ENCODE assay signal across 18 mouse cellular contexts in the genomic region with DNA sequence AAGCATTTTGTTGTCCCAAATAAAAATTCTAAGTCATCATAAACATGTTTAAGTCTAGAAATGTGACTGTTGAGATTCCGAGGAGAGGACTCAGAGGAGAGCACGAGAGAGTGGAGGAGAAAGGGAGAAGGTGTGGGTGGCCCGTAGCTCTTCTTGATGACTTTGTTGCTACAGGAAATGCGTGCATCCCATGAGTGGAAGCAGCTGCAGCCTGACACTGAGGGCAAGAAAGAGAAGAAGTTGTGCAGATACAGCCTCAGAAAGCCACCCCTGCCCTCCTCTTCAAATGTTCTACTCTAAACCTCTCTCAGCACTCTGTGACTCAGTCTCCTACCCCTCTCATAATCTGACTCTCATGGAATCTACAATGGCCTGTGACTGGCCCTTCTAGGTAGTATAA.
"Had no signal": no experiment of that assay in that cellular context is flagged by ENCODE, and none has a peak within 500 bp of the region (broad histone marks: within the 10 kb centered on the region; RNA-seq: fewer than 3 reads in every experiment).

No protein-coding gene starts in this region.

- H3K27ac ChIP-seq: forebrain, embryonic 15.5 days; hindbrain, embryonic 13.5 days; hindbrain, embryonic 15.5 days; hindbrain, postnatal 0 days; limb, embryonic 13.5 days; limb, embryonic 15.5 days; liver, embryonic 12.5 days; liver, embryonic 14.5 days had no signal

- ATAC-seq: forebrain, embryonic 15.5 days; hindbrain, postnatal 0 days; intestine, embryonic 16.5 days; liver, embryonic 12.5 days had no signal

- H3K9me3 ChIP-seq: forebrain, embryonic 15.5 days; heart, embryonic 12.5 days; hindbrain, embryonic 13.5 days; hindbrain, embryonic 15.5 days; limb, embryonic 13.5 days; limb, embryonic 15.5 days; liver, embryonic 12.5 days had no signal

- H3K4me1 ChIP-seq: forebrain, embryonic 15.5 days; heart, embryonic 12.5 days; hindbrain, embryonic 13.5 days; hindbrain, embryonic 15.5 days; limb, embryonic 13.5 days; limb, embryonic 15.5 days; liver, embryonic 12.5 days had no signal

- H3K4me2 ChIP-seq: forebrain, embryonic 15.5 days; heart, embryonic 12.5 days; hindbrain, embryonic 13.5 days; hindbrain, embryonic 15.5 days; limb, embryonic 13.5 days; limb, embryonic 15.5 days; liver, embryonic 12.5 days had no signal

- H3K27me3 ChIP-seq: forebrain, embryonic 15.5 days; heart, embryonic 12.5 days; hindbrain, embryonic 13.5 days; hindbrain, embryonic 15.5 days; limb, embryonic 13.5 days; limb, embryonic 15.5 days; liver, embryonic 12.5 days had no signal

- H3K36me3 ChIP-seq: forebrain, embryonic 15.5 days; heart, embryonic 12.5 days; hindbrain, embryonic 13.5 days; hindbrain, embryonic 15.5 days; limb, embryonic 13.5 days; limb, embryonic 15.5 days; liver, embryonic 12.5 days had no signal

- H3K9ac ChIP-seq: forebrain, embryonic 15.5 days; forebrain, postnatal 0 days; heart, embryonic 12.5 days; hindbrain, embryonic 13.5 days; hindbrain, embryonic 15.5 days; limb, embryonic 13.5 days; limb, embryonic 15.5 days; liver, embryonic 12.5 days; liver, embryonic 14.5 days had no signal

- H3K4me3 ChIP-seq: forebrain, embryonic 15.5 days; heart, embryonic 12.5 days; hindbrain, embryonic 13.5 days; hindbrain, embryonic 15.5 days; limb, embryonic 13.5 days; limb, embryonic 15.5 days; liver, embryonic 12.5 days had no signal

- DNase-seq: forebrain, postnatal 0 days; gastrocnemius, postnatal 14 days; gastrocnemius, postnatal 36 days; kidney, adult 11 months; layer of hippocampus, adult 9-11 months; layer of hippocampus, postnatal 36 days; left cerebral cortex, postnatal 4 days; lung, adult 18-20 months had no signal
